Mouse (Mus musculus): ENCODE measurements around the gene Fndc9. TPM values are rescaled to one million over a fixed set of nuclear protein-coding genes. Genes with fewer than 3 reads are reported as not detected.
A peak's percentile ranks its signal among the peaks of the same experiment; 100 is the strongest.

Gene Fndc9
- polyA plus RNA-seq, 1 experiment = 0.68 TPM

- DNase-seq (ENCODE audit: extremely low spot score in 1 of 2, low spot score in 1 of 2) = no peak
These were observed 5.1 kb upstream of the Fndc9 start for GRCm38 (mm10) chr11:46230184-46230583.

- DNase-seq (ENCODE audit: extremely low spot score in 1 of 2, low spot score in 1 of 2) = no peak
These were observed 2.5 kb upstream of the Fndc9 start for GRCm38 (mm10) chr11:46232803-46233202.

DNA sequence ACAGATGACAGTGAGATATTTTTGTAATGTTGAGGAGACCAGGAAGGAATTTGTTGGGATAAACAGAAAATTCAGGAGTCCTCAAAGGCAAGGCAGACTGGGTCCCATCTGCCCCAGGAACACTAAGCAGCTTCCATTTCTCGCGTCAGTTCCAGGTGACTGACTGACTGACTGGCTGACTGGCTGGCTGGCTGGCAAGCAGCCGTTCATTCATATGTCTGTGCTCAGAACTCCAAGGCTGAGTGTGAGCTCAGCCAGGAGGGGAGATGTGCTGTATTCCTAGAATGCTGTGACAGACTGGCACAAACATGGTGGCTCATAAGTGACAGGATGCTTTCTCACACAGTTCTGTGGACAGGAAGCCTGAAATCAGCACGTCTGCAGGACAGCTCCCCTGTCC, 1.4 kb upstream of the Fndc9 start:
- DNase-seq (ENCODE audit: extremely low spot score in 1 of 2, low spot score in 1 of 2) = no peak

DNA sequence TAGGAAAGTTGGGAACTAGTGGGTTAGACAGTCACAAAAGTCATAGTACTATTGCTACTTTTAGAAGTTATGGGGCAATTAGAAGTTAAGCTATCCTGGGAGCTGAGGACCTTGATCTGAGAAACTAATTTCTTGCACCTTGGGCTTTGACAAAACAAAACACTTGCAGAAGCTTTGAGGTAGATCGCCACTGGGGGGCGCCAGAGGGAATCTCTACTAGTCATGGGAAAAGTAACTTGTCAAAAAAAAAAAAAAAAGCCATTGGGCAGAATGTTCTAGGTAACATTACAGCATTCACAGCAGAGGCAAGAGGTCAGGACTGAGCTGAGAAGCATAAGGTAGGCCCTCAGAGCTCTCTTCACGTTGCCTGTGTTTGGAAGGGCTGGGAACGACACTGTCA, 1.6 kb downstream of the Fndc9 start:
- peak; percentile 68 to 95 for DNase-seq (ENCODE audit: extremely low spot score in 1 of 2, low spot score in 1 of 2)

GRCm38 (mm10) chr11:46241150-46241673, 5.9 kb downstream of the Fndc9 start:
- DNase-seq (ENCODE audit: extremely low spot score in 1 of 2, low spot score in 1 of 2) = no peak

- no peak for DNase-seq (ENCODE audit: extremely low spot score in 1 of 2, low spot score in 1 of 2)
These were observed 6.7 kb downstream of the Fndc9 start for GRCm38 (mm10) chr11:46241985-46242384.

DNA sequence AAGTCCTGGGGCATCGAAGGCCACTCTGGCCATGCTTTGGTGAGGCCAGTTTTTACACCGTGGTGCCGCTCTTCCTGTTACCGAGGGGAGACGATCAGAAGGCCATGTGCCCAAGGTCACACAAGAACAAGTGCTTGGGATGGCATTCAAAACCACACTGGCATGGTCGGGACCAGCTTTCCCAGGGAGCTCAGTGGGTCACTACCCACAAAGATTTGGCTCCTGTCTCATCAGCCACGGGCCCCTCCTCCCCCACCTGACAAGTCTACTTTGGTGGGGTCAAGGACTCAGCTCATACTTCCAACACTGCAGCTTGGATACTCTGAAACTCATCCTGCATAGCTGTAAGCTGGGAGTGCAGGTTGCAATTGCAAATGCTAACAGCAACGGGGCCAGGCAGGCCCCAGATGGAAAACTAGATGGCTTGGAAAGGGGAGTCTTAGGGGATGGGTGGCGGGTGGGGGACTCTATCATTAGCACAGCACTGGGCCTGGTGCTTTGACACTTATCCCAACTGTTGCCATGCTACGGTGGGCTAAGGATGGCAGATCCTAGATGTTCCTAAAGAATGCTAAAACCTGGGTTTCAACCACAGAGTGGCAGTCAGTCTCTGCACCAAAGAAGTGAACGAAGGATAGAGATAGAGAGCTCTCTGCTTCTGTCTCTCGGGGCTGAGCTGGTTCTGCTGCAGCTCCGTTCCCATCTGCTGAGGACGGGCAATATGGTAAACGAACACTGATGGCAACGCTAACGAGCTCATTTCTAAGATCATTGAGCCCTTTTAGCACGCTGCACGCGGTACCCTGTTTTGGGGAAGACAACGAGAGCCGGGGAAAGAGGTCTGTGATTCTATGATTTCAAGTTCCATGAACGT, 9.6 kb downstream of the Fndc9 start:
- no peak for DNase-seq (ENCODE audit: extremely low spot score in 1 of 2, low spot score in 1 of 2)

- DNase-seq (ENCODE audit: extremely low spot score in 1 of 2, low spot score in 1 of 2) = peak; percentile 45 to 69
These were observed 10.6 kb downstream of the Fndc9 start for GRCm38 (mm10) chr11:46245926-46246325.

DNA sequence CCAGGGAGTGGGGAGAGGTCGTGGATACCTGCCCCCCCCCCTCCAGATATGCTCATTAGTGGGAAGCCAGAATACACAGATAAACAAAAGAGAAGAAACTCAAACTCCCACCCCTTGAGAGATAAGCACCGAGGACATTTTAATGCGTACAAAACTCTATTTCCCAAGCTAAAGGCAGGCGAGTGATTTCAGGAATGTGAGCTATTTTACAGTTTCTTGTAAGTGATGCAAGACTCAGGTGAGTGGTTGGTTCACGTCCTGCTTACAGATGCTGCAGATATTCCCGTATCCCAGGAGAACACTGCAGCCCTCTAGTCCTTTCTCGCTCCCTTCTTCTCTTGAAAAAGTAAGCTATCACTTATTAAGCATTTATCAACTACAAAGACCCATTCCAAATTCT, 11.1 kb downstream of the Fndc9 start:
- DNase-seq (ENCODE audit: extremely low spot score in 1 of 2, low spot score in 1 of 2) = no peak

DNA sequence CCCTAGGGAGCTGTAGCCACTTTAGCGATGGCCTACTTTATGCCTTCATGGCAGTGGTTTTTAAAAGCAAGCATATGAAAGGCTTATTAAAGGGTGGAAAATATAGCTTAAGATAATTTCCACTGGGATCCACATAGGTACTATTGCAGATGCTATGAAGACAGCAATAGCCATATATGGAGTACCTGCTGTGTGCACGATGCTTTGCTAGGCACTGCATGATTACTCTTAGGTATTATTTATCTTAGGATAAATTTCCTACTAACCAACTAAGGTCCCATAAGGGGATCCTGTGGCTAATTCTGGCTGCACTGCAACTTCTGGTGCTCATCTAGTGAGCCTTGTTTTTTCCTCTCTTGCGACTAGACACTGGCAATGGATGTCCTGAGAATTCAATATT, 13.0 kb downstream of the Fndc9 start:
- no peak for DNase-seq (ENCODE audit: extremely low spot score in 1 of 2, low spot score in 1 of 2)

- peak in 1 of 2 experiments; percentile 84 for DNase-seq (ENCODE audit: extremely low spot score in 1 of 2, low spot score in 1 of 2)
These were observed 16.7 kb downstream of the Fndc9 start for GRCm38 (mm10) chr11:46251994-46252393.

GRCm38 (mm10) chr11:46255291-46255690, 20.0 kb downstream of the Fndc9 start:
- DNase-seq (ENCODE audit: extremely low spot score in 1 of 2, low spot score in 1 of 2) = no peak

DNA sequence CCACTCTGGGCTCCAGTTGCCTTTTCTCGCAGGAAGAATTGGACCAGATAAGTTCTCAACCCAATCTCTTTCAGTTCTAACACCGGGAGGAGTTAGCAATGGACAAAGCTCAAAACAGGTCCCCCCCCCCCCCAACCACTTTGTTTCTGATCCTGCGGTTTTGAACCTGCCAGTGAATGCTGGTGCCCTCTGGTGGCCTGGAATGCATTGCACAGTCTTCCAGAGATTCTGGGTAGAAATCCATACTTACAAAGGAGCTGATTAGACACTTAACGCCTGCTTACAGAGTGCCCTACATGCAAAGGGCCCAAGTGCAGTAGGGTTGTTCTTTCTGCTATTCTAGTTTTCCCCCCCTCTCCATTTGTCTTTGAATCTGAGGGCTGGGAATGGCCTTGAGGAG, 22.9 kb downstream of the Fndc9 start:
- DNase-seq (ENCODE audit: extremely low spot score in 1 of 2, low spot score in 1 of 2) = peak in 1 of 2 experiments; percentile 73

- DNase-seq (ENCODE audit: extremely low spot score in 1 of 2, low spot score in 1 of 2) = no peak
These were observed 23.4 kb downstream of the Fndc9 start for GRCm38 (mm10) chr11:46258749-46259148.

DNA sequence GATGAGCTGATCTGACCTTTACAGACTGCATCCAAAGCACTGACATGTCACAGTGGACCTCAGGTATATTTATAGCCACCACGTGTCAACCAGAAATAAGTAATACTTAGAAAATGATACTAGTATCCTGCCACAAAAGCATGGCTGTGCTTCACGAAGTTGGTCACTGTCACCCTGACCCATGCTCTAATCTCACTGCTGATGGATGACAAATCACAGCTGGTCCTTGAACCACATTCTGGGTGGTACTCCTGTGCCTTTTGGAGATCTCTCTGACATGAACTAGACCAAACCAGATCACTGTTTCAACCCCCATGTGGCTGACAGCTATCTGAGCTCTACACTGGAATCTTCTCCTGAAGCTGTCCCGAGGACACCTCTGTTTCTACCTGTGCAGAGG, 27.5 kb downstream of the Fndc9 start:
- no peak for DNase-seq (ENCODE audit: extremely low spot score in 1 of 2, low spot score in 1 of 2)

DNA sequence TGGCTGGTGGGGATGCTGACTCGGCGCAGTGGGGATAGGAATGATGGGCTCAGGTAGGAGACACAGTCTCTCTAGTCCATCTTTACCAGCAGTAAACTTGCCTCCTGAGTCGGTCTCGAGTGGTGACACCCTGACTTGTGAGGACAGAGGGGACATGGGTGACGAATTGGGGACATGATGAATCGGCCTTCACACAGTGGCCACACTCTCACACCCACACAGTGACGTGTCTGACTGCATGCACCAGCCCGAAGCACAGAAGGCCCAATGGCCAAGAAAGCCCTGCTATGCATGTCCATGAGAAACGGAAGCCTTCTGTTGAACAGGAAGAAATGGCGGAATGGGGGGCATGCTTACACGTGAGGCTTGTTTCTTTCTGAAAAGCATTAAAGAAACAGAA, 28.0 kb downstream of the Fndc9 start:
- no peak for DNase-seq (ENCODE audit: extremely low spot score in 1 of 2, low spot score in 1 of 2)

DNA sequence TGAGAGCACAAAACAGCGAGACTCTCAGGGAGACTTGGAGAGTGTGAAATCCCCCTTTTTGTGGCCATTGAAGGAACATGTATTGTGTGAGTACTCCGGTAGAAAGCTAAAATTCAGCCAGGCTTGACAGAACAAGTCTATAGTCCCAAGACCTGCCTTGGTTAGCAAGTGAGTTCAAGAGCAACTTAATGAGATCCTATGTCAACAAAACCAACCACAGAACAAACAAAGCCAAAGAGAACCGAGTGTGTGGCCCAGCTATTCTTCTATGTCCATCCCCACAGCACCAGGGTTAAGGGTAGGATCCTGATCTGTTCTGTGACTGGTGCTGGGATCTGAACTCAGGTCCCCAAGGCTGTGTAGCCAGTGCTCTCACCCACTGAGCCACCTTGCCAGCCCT, 29.3 kb downstream of the Fndc9 start:
- DNase-seq (ENCODE audit: extremely low spot score in 1 of 2, low spot score in 1 of 2) = no peak

GRCm38 (mm10) chr11:46265031-46265786, 29.9 kb downstream of the Fndc9 start:
- no peak for DNase-seq (ENCODE audit: extremely low spot score in 1 of 2, low spot score in 1 of 2)

DNA sequence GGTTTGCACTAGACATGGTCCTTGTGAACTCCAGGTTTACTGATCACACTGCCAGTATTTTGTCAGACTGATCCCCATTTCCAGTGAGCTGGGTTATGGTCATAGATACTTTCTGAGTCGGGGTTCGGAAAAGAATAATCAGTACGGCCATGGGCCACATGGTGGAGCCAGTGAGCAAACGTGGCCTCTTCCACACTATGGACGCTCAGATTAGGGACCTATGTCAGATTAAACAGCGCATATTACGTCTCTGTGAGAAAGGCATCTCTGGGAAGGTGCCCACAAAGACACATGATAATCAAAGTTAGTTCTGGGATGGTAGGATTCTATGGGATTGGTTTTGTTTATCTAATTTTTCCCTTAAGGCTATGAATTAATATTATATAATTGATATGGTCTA, 33.7 kb downstream of the Fndc9 start:
- DNase-seq (ENCODE audit: extremely low spot score in 1 of 2, low spot score in 1 of 2) = peak in 1 of 2 experiments; percentile 80

- DNase-seq (ENCODE audit: extremely low spot score in 1 of 2, low spot score in 1 of 2) = no peak
These were observed 34.1 kb downstream of the Fndc9 start for GRCm38 (mm10) chr11:46269391-46269790.

DNA sequence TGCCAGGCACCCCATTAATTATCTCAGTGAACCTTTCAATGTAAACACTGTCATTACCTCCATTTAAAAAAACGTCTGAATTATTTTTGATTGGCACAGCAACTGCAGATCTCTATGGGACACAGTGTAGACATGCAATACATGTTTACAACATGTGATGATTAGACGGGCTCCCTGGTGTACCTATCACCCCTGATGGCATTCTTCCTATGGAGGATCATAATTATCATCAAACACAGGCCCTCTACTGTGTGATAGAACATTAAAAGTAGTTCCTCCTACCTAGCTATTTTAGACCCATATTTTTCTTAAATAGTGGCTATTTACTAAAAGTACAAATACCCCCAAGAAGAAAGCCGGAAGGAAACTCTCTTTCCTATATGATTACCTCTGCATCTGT, 34.6 kb downstream of the Fndc9 start:
- DNase-seq (ENCODE audit: extremely low spot score in 1 of 2, low spot score in 1 of 2) = no peak
